Mouse (Mus musculus): ENCODE measurements around the gene Srp54c.
"Not testable (repeated sequence)": the region's sequence is repeated elsewhere in the genome, so short reads cannot be mapped to it uniquely, and the experiment has no call there.

Gene Srp54c

GRCm38 (mm10) chr12:55229626-55230519 lies at the start of gene Srp54c:
Gene Srp54c, plus strand, starts transcription at chr12:55230168.
- DNase-seq (ENCODE audit: low spot score in 2 of 2), result not testable (repeated sequence)

DNA sequence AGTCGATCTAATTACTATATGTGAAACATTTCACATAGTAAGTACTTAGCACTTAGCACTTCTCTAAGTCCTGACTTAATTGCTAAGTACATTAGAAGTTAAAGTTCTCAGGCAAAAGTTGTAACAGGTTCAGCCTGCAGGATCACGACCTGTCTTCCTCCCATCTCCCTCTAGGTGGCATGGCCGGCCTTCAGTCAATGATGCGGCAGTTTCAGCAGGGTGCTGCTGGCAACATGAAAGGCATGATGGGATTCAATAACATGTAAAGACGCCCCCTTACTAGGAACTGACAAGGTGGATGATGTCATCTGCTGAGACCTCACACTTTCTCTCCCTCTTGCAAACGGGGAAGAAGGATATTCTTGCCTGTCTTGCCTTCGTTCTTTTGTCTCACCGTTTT lies 42.3 kb upstream of the Srp54c start:
- not testable (repeated sequence) for DNase-seq (ENCODE audit: low spot score in 2 of 2)

GRCm38 (mm10) chr12:55189127-55189526 lies 40.8 kb upstream of the Srp54c start:
- not testable (repeated sequence) for DNase-seq (ENCODE audit: low spot score in 2 of 2)

DNA sequence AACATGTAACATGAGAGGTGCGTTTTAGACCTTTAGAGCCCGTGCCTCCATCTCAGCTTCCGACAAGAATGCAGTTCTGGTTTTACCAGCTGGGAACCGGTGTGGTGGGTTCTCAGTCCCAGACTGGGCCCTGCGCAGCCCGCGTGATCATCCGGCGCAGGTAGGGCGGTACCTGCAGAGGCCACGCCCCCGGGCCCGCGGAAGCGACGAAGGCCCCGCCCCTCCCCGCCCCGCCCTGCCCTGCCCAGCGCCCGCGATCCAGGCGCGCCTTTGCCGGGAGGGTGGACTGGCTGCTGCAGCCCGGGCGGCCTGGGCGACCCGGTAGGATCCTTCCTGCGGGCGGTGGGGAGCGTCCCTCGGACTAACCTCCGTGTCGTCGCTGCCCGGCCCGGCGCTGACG lies 30.7 kb upstream of the Srp54c start, which contains the start of gene 1700047I17Rik2:
TSS of gene 1700047I17Rik2 (plus strand) at position 287 of the 400 bp plus-strand sequence.
- DNase-seq (ENCODE audit: low spot score in 2 of 2), result not testable (repeated sequence)

- DNase-seq (ENCODE audit: low spot score in 2 of 2), result not testable (repeated sequence)
These were observed 30.2 kb upstream of the Srp54c start for GRCm38 (mm10) chr12:55199799-55200198.

GRCm38 (mm10) chr12:55212944-55213343 lies 17.0 kb upstream of the Srp54c start:
- not testable (repeated sequence) for DNase-seq (ENCODE audit: low spot score in 2 of 2)

- not testable (repeated sequence) for DNase-seq (ENCODE audit: low spot score in 2 of 2)
These were observed 523 bp downstream of the Srp54c start for GRCm38 (mm10) chr12:55230520-55230861.

- not testable (repeated sequence) for DNase-seq (ENCODE audit: low spot score in 2 of 2)
These were observed 12.3 kb downstream of the Srp54c start for GRCm38 (mm10) chr12:55242243-55242642.

DNA sequence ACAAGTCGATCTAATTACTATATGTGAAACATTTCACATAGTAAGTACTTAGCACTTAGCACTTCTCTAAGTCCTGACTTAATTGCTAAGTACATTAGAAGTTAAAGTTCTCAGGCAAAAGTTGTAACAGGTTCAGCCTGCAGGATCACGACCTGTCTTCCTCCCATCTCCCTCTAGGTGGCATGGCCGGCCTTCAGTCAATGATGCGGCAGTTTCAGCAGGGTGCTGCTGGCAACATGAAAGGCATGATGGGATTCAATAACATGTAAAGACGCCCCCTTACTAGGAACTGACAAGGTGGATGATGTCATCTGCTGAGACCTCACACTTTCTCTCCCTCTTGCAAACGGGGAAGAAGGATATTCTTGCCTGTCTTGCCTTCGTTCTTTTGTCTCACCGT lies 32.0 kb downstream of the Srp54c start:
- not testable (repeated sequence) for DNase-seq (ENCODE audit: low spot score in 2 of 2)

DNA sequence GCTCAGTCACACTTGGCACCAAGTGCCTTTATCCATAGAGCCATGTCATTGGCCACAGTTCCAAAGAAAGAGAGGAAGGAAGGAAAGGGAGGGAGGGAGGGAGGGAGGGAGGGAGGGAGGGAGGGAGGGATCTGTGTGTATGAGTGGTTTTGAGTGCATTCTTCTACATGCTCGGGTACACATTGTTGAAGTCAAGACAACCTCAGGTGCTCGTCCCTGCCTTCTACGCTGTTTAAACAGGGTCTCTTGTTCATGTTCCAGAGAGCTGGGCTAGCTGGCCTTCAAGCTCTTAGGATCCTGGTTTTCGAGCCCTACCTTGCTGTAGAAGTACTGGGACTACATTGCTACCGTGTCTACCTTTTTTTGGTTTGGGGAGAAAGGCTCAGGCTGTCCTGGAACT lies 33.4 kb downstream of the Srp54c start:
- not testable (repeated sequence) for DNase-seq (ENCODE audit: low spot score in 2 of 2)

GRCm38 (mm10) chr12:55272243-55272642 lies 42.3 kb downstream of the Srp54c start:
- DNase-seq (ENCODE audit: low spot score in 2 of 2), result no peak

- not testable (repeated sequence) for DNase-seq (ENCODE audit: low spot score in 2 of 2)
These were observed 47.6 kb downstream of the Srp54c start for GRCm38 (mm10) chr12:55277583-55277982.

DNA sequence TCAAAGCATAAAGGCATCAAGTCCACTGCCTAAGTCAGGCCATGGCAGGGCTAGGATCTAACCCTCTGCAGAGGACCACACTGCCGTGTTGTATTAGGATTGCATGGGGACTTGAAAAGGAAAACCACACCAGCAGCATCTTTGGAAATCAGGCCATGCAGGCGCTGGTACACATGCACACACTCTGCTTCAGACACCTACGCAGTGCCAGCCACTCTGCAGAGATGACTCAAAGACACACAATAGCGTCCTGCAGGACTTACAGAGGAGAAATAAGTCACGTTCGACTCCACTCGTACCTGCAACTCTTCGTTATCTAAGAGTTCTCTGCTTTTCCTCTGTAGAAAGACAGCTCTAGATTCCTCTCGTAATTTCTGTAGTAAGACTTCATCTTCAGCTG lies 68.1 kb downstream of the Srp54c start:
- DNase-seq (ENCODE audit: low spot score in 2 of 2), result peak; percentile 21 to 48

DNA sequence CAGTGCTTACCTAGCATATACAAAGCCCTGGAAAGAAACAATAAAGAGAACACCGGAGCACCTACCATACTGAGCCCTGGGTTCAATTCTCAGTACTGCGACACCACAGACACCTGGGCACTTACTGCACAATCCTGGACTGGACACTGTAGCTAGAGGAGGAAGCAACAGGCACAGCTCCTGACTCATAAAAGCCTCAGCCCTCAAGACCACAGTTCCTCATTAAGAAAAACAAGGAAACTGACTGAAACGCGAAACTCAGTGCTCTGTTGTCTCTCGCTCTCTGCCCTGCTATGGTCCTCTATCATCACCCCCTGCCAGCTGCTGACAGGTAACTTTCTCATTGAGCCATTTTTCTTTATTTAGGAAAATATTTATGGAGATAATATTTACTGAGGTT lies 69.4 kb downstream of the Srp54c start, which contains the start of gene 1110008L16Rik:
TSS of gene 1110008L16Rik (plus strand) at position 242 of the 400 bp plus-strand sequence.
- DNase-seq (ENCODE audit: low spot score in 2 of 2), result no peak

DNA sequence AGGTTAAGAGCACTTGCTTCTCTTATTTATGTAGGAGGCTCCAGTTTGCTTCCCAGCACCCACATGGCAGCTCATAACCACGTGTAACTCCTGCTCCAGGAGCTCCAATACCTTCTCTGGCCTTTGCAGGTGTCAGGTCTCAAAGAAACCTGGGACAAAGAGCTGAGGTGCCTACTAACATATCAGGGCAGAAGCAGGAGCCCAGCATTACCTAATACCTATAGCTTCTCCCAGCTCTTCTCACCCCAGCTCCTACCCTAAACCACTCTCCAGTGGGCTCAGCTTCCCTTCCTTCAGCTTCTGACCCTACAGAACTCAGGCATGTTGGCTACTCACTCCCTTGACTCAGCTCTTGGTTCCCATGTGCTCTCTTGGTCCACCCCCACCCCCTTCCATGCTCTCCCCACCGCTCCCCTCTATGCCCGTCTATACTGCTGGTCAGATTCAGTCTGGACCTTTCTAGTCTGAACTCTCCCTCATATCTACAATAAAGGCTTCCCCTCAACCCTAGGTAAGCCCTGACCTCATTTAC lies 70.9 kb downstream of the Srp54c start:
- DNase-seq (ENCODE audit: low spot score in 2 of 2), result no peak

DNA sequence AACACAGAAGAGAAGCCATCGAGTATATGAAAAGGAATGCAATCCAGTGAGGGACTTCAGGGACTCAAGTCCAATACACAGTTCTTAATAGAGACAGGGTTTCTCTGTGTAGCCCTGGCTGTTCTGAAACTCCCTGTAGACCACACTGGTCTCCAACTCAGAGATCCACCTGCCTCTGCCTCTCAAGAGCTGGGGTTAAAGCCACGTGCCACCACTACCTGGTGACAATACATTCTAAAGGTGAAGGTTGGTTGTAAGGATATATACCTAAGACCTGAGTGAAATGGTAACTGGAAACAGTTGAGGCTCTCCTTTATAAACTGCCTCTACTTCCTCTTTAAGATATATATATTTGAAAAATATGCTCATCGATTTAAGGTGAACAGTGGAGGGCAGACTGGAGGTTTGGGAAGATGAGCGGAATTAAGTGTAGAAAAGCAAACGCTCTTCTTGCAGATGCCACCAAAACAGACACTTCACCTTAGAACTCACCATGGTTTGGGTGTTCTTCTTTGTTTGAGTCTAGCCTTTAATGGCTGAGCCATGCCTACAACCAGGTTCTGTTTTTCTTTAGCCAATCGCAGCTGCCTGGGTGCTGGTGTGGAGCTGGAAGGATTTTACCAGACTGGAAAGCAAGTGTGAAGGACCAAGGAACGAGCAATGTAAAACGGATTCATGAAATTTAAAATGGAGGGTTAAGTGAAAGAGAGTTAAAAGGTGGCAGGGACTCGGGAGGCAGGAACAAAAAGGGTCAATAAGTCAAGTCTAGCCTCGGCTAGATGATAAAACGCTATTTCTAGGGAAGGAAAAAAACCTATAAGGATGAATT lies 71.7 kb downstream of the Srp54c start:
- peak in 1 of 2 experiments; percentile 12 for DNase-seq (ENCODE audit: low spot score in 2 of 2)

GRCm38 (mm10) chr12:55302485-55303441 lies 72.8 kb downstream of the Srp54c start, which contains the start of gene Ppp2r3c:
Gene Ppp2r3c, minus strand, starts transcription at chr12:55302998.
- peak; percentile 92 to 95 for DNase-seq (ENCODE audit: low spot score in 2 of 2)

DNA sequence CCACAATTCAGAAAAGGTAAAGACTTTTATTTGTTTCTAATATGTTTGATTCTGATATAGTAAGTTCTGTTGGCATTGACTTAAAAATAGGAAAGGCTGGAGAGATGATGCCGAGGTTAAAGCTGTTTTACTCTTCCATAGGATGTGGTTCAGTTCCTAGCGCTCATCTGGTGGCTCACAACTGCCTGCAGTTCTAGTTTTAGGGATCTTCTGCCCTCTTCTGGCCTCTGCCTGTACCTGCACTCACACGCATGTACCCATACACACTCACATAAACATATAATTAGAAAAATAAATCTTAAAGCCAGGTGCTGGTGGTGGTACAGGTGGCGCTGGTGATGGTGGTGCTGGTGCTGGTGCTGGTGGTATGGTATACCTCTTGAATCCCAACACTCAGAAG lies 76.4 kb downstream of the Srp54c start:
- DNase-seq (ENCODE audit: low spot score in 2 of 2), result no peak

DNA sequence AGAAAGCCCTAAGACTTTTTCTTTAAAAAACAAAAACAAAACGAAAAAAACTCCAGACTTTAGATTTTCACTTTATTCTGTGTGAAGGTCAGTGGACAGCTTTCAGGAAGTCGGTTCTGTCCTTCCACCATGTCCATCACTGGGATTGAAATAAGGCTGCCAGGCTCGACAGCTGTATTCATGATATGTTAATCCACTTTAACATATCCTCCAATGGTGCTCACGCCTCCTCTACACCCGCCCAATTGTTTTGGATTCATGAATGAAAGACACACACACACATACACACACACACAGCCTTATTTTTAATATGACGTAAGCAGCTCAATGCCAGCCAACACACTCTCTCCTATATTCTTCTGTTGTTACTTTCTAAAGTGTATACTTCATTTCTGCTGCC lies 77.6 kb downstream of the Srp54c start:
- DNase-seq (ENCODE audit: low spot score in 2 of 2), result no peak

DNA sequence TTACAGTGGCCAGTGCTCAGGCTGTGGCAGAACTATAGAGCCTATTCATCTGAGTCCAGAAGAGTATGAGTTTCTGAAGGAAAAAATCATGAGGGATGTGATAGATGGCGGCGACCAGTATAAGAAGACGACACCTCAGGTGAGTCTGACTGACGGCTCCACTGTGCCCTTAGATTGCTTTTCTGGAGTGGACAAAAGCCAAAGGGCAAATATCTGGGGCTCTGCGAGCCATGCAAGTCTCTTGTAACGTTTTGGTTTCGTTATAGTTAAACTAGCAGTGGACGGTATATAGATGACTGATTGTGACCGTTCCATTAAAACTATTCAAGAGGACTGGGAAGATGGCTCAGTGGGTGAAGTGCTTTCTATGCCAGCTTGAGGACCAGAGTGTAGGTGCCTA lies 78.8 kb downstream of the Srp54c start:
- DNase-seq (ENCODE audit: low spot score in 2 of 2), result no peak

- no peak for DNase-seq (ENCODE audit: low spot score in 2 of 2)
These were observed 79.5 kb downstream of the Srp54c start for GRCm38 (mm10) chr12:55309501-55309900.
